Mouse (Mus musculus) adrenal gland, postnatal 25 days (tissue): ENCODE data around the gene Olfr324. TPM values are rescaled to one million over a fixed set of nuclear protein-coding genes. Genes with fewer than 3 reads are reported as not detected.

Experiments used
- DNase-seq: peaks from one replicate; pipeline ENCODE4 v3.0.0; 2021; ENCODE audit warnings: mixed read lengths
- total RNA-seq: library from RNA; stranded (reverse); gene quantifications from 2 replicates; pipeline ENCODE4 v1.2.3, GENCODE M21; 2021

The Olfr324 gene
- total RNA-seq, 1 experiment from 2014 or later, result not detected

GRCm38 (mm10) chr11:58634878-58635277 lies 40.0 kb downstream of the Olfr324 start:
- DNase-seq, result no peak

GRCm38 (mm10) chr11:58636376-58636977 lies 41.6 kb downstream of the Olfr324 start:
- peak; percentile 41 for DNase-seq

DNA sequence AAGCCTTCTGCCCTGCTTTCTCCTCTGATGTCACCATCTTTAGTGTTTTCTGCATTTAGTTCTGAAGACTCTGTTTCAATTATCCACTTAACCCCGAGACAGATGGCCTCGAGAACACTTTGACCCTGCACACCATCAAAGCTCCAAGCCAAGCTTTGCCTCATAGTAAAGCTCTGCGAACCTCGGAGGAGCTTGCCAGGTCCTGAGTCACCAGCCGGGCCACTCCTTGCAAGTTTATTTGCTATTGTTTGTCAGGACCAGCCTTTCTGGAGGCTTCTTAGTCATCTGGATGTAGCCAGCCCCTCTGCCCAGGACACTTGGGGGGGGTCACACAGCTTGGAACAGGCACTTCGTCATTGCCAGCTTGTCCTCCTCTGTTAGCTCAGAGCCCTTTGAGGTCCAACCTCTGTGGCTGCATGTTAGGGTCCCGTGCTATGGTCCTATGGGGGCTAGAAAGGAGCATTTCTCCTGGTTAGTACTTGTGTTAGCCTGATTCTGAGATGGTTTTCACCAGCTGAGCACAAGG lies 43.3 kb downstream of the Olfr324 start:
- DNase-seq, result peak; percentile 45

DNA sequence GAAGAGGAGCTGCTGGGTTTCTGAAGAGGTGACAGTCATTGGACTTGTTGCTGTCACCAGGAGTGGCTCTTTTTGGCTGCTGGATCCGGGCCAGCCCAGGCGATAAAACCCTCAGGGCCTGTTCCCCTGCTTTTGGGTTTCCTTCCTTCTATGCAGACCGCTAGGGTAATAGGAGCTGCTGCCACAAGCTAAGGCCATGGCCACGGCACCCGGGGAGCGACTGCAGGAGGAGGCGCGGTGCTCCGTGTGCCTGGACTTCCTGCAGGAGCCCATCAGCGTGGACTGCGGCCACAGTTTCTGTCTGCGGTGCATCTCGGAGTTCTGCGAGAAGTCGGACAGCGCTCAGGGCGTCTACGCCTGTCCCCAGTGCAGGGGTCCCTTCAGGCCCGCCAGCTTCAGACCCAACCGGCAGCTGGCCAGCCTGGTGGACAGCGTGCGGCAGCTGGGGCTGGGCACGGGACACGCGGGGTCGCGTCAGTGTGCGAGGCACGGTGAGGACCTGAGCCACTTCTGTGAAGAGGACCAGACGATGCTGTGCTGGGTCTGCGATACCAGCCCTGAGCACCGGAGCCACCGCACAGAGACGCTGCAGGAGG lies 45.5 kb downstream of the Olfr324 start, which contains the start of gene Trim58:
Trim58 (plus strand) TSS at position 194 of the 596 bp plus-strand sequence.
- peak; percentile 7 for DNase-seq

DNA sequence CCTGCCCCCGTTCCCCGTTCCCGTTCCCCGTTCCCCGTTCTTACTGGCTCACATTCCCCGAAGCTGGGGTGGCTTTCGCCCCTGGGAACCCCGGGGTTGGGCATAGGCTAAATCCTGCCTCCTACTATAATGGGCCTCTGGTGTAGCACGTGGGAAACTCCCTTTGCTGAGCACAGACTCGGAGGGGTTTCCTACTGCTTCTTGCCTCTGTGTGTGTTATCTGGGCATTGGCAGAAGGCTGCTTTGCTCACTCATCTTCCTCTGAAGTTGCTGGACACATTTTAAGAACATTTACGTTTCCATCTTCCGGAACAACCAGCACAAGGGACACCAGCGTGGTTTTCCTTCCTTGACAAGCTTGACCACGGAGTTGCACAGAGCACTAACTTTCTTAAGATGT lies 46.1 kb downstream of the Olfr324 start:
- DNase-seq, result no peak

GRCm38 (mm10) chr11:58641638-58642358 lies 46.9 kb downstream of the Olfr324 start:
- no peak for DNase-seq

DNA sequence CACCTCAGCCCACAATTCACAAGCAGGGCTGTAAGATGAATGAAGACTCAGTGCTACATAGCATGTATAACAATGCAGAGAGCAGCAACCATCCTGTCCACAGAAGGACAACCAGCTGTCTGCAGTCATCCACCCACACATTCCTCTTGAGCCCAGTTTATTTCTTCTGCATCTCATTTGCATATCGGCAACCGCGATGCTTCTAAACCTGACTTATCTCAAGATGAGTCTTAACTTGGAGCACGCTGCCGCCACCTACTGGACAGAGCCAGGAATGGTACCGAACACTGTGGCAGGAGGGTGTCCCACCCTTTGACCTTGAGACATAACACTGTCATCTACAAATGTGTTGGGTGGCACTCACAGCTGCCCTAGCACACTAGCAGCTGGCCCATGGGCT lies 48.4 kb downstream of the Olfr324 start:
- DNase-seq, result peak; percentile 9

Other genes starting within 250 kb of the Olfr324 start
- not detected in 2 replicates for gene Lypd8, start 216.1 kb upstream of the Olfr324 start, total RNA-seq
- not detected in 2 replicates for gene 1810065E05Rik, start 174.0 kb upstream of the Olfr324 start, total RNA-seq
- gene Gm12253, start 162.6 kb upstream of the Olfr324 start, total RNA-seq, result not detected in 2 replicates
- gene Lypd9, start 142.2 kb upstream of the Olfr324 start, total RNA-seq, result not detected in 2 replicates
- gene Olfr30, start 132.8 kb upstream of the Olfr324 start, total RNA-seq, result not detected in 2 replicates
- gene Olfr332, start 102.6 kb upstream of the Olfr324 start, total RNA-seq, result not detected in 2 replicates
- not detected in 2 replicates for gene Olfr331, start 92.5 kb upstream of the Olfr324 start, total RNA-seq
- gene Olfr330, start 60.3 kb upstream of the Olfr324 start, total RNA-seq, result 1.5 TPM in 1 of 2 replicates, not detected in the other
- 1.2 TPM in 1 of 2 replicates, not detected in the other for gene Olfr329-ps, start 48.7 kb upstream of the Olfr324 start, total RNA-seq
- 0.36 TPM in 1 of 2 replicates, not detected in the other for gene Olfr328, start 39.5 kb upstream of the Olfr324 start, total RNA-seq
- not detected in 2 replicates for gene Olfr224, start 24.6 kb upstream of the Olfr324 start, total RNA-seq
- not detected in 2 replicates for gene Olfr325, start 17.4 kb upstream of the Olfr324 start, total RNA-seq
- gene 2210407C18Rik, start 21.0 kb downstream of the Olfr324 start, total RNA-seq, result not detected in 2 replicates
- gene Olfr323, start 35.4 kb downstream of the Olfr324 start, total RNA-seq, result not detected in 2 replicates
- not detected in 2 replicates for gene Trim58, start 45.4 kb downstream of the Olfr324 start, total RNA-seq
- not detected in 2 replicates for gene Olfr322, start 63.7 kb downstream of the Olfr324 start, total RNA-seq
- gene Olfr320, start 86.0 kb downstream of the Olfr324 start, total RNA-seq, result not detected in 2 replicates
- gene Olfr319, start 104.0 kb downstream of the Olfr324 start, total RNA-seq, result not detected in 2 replicates
- not detected in 2 replicates for gene Olfr318, start 128.9 kb downstream of the Olfr324 start, total RNA-seq
- gene Olfr317, start 144.1 kb downstream of the Olfr324 start, total RNA-seq, result not detected in 2 replicates
- not detected in 2 replicates for gene Olfr316, start 157.6 kb downstream of the Olfr324 start, total RNA-seq
- gene Olfr315, start 178.1 kb downstream of the Olfr324 start, total RNA-seq, result not detected in 2 replicates
- not detected in 2 replicates for gene Olfr314, start 187.8 kb downstream of the Olfr324 start, total RNA-seq
- 3.3 and 4.5 TPM in 2 replicates for gene Fam183b, start 206.8 kb downstream of the Olfr324 start, total RNA-seq
- gene Olfr313, start 219.9 kb downstream of the Olfr324 start, total RNA-seq, result not detected in 2 replicates
- gene Olfr312, start 234.1 kb downstream of the Olfr324 start, total RNA-seq, result not detected in 2 replicates
- not detected in 2 replicates for gene Olfr311, start 244.1 kb downstream of the Olfr324 start, total RNA-seq